Mouse (Mus musculus) megakaryocyte, embryonic 14.5 days (primary cell): ENCODE measurements at regions not wholly inside any gene's neighbourhood (a gene's known extent, or its start where the extent isn't known, plus 50 kb on each side); places are given as distances from the start of the nearest gene placed in this dataset.

Experiments used
- FLI1 ChIP-seq: IDR thresholded peaks from 2 replicates; pipeline ENCODE4 v1.6.1; 2012; ENCODE audit warnings: low read length, inconsistent platforms, mixed read lengths
- GATA1 ChIP-seq: IDR thresholded peaks from 3 replicates; pipeline ENCODE4 v1.6.1; 2012; ENCODE audit warnings: mixed read lengths, low read length, inconsistent platforms, borderline replicate concordance

DNA sequence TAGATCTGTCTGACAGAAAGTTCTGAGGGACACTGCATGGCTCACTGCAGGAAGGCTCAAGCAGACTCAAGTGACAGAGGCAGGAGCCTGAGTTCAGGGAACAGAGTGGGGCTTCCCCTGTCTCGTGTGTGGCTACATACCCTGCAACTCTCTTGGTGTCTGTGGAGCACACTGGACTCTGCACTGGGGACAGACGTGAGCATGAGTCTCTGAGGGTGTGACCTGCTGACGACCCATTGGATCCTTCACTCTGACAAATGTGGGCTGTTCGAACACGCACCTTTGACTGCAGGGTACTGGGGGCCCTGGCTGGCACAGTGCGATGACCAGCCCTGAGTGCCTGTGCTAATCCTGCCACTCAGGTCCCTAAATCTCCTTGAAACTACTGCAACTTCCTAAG is 215.8 kb upstream of the Shh start:
- TF ChIP-seq FLI1 (no peak), GATA1 (no peak)
